Comparison of ENCODE assay signal across 10 mouse cellular contexts in genomic region chr15:79192450-79192849, GRCm38 (mm10). TPM values are rescaled to one million over a fixed set of nuclear protein-coding genes. Genes with fewer than 3 reads are reported as not detected.
DNase-seq lines count a peak whose midpoint lies in the region; ATAC-seq and TF ChIP-seq lines count a peak whose summit lies in the region.
"Had no signal": no experiment of that assay in that cellular context is flagged by ENCODE, and none has a peak within 500 bp of the region (broad histone marks: within the 10 kb centered on the region; RNA-seq: fewer than 3 reads in every experiment).

No protein-coding gene starts in this region.

- H3K9ac ChIP-seq in hindbrain, embryonic 16.5 days (ENCODE audit: low read depth, low read length): no peak overlapping the region; the same call in 1 of the 2 replicates

- DNase-seq in left cerebral cortex, adult 2 months (ENCODE audit: extremely low spot score in 1 of 2, low spot score in 2 of 2): no peak
- DNase-seq in left cerebral cortex, adult 11 months (ENCODE audit: low spot score): no peak
- DNase-seq in forebrain, embryonic 10.5 days (ENCODE audit: extremely low spot score, low spot score): no peak
- DNase-seq in embryo, embryonic 9.5 days (ENCODE audit: extremely low spot score): no peak
- no peak for DNase-seq in urinary bladder, adult 18-20 months (ENCODE audit: low spot score in 2 of 2)
- DNase-seq in retina, embryonic 14.5 days (ENCODE audit: low spot score): no peak

- TF ChIP-seq POLR2A in olfactory bulb, adult 2 months (IDR thresholded peaks at IDR 0.05; ENCODE audit: insufficient read depth, low read depth, low read length): no peak

- 88% methylated on average over 6 of the region's 6 CpGs for WGBS in forebrain, embryonic 10.5 days
- 66% methylated on average over 6 of the region's 6 CpGs for WGBS in hindbrain, embryonic 16.5 days
- WGBS in olfactory bulb, adult 2 months: 49% methylated on average over 6 of the region's 6 CpGs

- H3K27me3 ChIP-seq in forebrain, embryonic 10.5 days (ENCODE audit: poor library complexity, severe bottlenecking): peaks cover 16% of the 10 kb centered on the region
- no peaks in the 10 kb centered on the region for H3K27me3 ChIP-seq in hindbrain, embryonic 16.5 days (replicated peaks; ENCODE audit: control insufficient read depth, insufficient read depth, low read length)

- no peaks in the 10 kb centered on the region for H3K36me3 ChIP-seq in forebrain, embryonic 10.5 days (replicated peaks)
- H3K36me3 ChIP-seq in hindbrain, embryonic 16.5 days (ENCODE audit: control insufficient read depth, insufficient read depth, low read length): no peaks in the 10 kb centered on the region

- peak overlapping the region; percentile 69 for H3K27ac ChIP-seq in left cerebral cortex, adult 2 months
- H3K27ac ChIP-seq in forebrain, embryonic 10.5 days: peak overlapping the region; percentile 91
- peak overlapping the region; percentile 75 for H3K27ac ChIP-seq in hindbrain, embryonic 16.5 days (ENCODE audit: low read depth, low read length)
- H3K27ac ChIP-seq in olfactory bulb, adult 2 months (ENCODE audit: insufficient read depth, low read depth, low read length): peak overlapping the region; percentile 39; the same call in 1 of the 2 replicates
- H3K27ac ChIP-seq: macrophage had no signal

- TF ChIP-seq CTCF in left cerebral cortex, adult 2 months (IDR thresholded peaks at IDR 0.05): no peak
- no peak for TF ChIP-seq CTCF in olfactory bulb, adult 2 months (IDR thresholded peaks at IDR 0.05; ENCODE audit: insufficient read depth, low read depth, low read length)

- peak; percentile 53 for ATAC-seq in hindbrain, embryonic 16.5 days

- H3K9me3 ChIP-seq in forebrain, embryonic 10.5 days: no peaks in the 10 kb centered on the region
- H3K9me3 ChIP-seq in hindbrain, embryonic 16.5 days (ENCODE audit: control insufficient read depth, low read length): no peaks in the 10 kb centered on the region

- peaks cover 43% of the 10 kb centered on the region for H3K4me1 ChIP-seq in forebrain, embryonic 10.5 days
- peaks cover 13% of the 10 kb centered on the region for H3K4me1 ChIP-seq in hindbrain, embryonic 16.5 days (ENCODE audit: control insufficient read depth, insufficient read depth, low read depth, low read length)
- H3K4me1 ChIP-seq in olfactory bulb, adult 2 months (ENCODE audit: control insufficient read depth, insufficient read depth, low read length): peaks cover 25% of the 10 kb centered on the region

- intact Hi-C loops in left cerebral cortex, adult 2 months (cut with DNase I): no loop called here

- no peak overlapping the region for H3K4me2 ChIP-seq in hindbrain, embryonic 16.5 days (ENCODE audit: low read length)

- H3K4me3 ChIP-seq in left cerebral cortex, adult 2 months: no peak overlapping the region
- no peak overlapping the region for H3K4me3 ChIP-seq in forebrain, embryonic 10.5 days
- no peak overlapping the region for H3K4me3 ChIP-seq in hindbrain, embryonic 16.5 days (ENCODE audit: low read length)
- no peak overlapping the region for H3K4me3 ChIP-seq in olfactory bulb, adult 2 months (ENCODE audit: insufficient read depth, low read depth, low read length)
- H3K4me3 ChIP-seq: erythroblast, embryonic 14.5 days had no signal

RNA-seq across cellular contexts. Expression of gene Sox10, which starts 27.4 kb away (rescaled TPM):
- 10 to 100 TPM; 17.1 to 18.7 TPM for total RNA-seq in left cerebral cortex, adult 2 months (2021)
- 1.2 and 1.3 TPM in 2 replicates for polyA plus RNA-seq in forebrain, embryonic 10.5 days (2016; fragmentation: Nextera tagmentation; extraction: Ambion mirVana)
- polyA plus RNA-seq in hindbrain, embryonic 16.5 days (2015; fragmentation: Nextera tagmentation; extraction: Ambion mirVana): 9.0 and 9.5 TPM in 2 replicates
- not detected in 2 replicates for polyA plus RNA-seq in olfactory bulb, adult 2 months (2012; ENCODE audit: insufficient read depth, insufficient read length, low replicate concordance, missing spikeins)
- polyA plus RNA-seq: erythroblast, embryonic 14.5 days; macrophage had no signal

RNA-seq across cellular contexts. Expression of gene Pick1, which starts 36.5 kb away (rescaled TPM):
- 10 to 100 TPM; 55.7 to 57.8 TPM for total RNA-seq in left cerebral cortex, adult 2 months (2021)
- polyA plus RNA-seq in forebrain, embryonic 10.5 days (2016; fragmentation: Nextera tagmentation; extraction: Ambion mirVana): 47.8 and 50.5 TPM in 2 replicates
- 99.1 and 100.0 TPM in 2 replicates for polyA plus RNA-seq in hindbrain, embryonic 16.5 days (2015; fragmentation: Nextera tagmentation; extraction: Ambion mirVana)
- polyA plus RNA-seq in olfactory bulb, adult 2 months (2012; ENCODE audit: insufficient read depth, insufficient read length, low replicate concordance, missing spikeins): not detected in 2 replicates

RNA-seq across cellular contexts. Expression of gene Gm49486, which starts 36.7 kb away (rescaled TPM):
- total RNA-seq in left cerebral cortex, adult 2 months (2021): 1 to 10 TPM; 1.0 TPM
- polyA plus RNA-seq in forebrain, embryonic 10.5 days (2016; fragmentation: Nextera tagmentation; extraction: Ambion mirVana): 0.14 and 0.52 TPM in 2 replicates
- 0.87 and 1.1 TPM in 2 replicates for polyA plus RNA-seq in hindbrain, embryonic 16.5 days (2015; fragmentation: Nextera tagmentation; extraction: Ambion mirVana)
- not detected in 2 replicates for polyA plus RNA-seq in olfactory bulb, adult 2 months (2012; ENCODE audit: insufficient read depth, insufficient read length, low replicate concordance, missing spikeins)
- polyA plus RNA-seq: erythroblast, embryonic 14.5 days; macrophage had no signal

RNA-seq across cellular contexts. Expression of gene 1700088E04Rik, which starts 51.4 kb away (rescaled TPM):
- total RNA-seq in left cerebral cortex, adult 2 months (2021): 10 to 100 TPM; 12.0 to 12.9 TPM
- 6.9 and 8.1 TPM in 2 replicates for polyA plus RNA-seq in forebrain, embryonic 10.5 days (2016; fragmentation: Nextera tagmentation; extraction: Ambion mirVana)
- polyA plus RNA-seq in hindbrain, embryonic 16.5 days (2015; fragmentation: Nextera tagmentation; extraction: Ambion mirVana): 18.0 and 20.2 TPM in 2 replicates
- not detected in 2 replicates for polyA plus RNA-seq in olfactory bulb, adult 2 months (2012; ENCODE audit: insufficient read depth, insufficient read length, low replicate concordance, missing spikeins)
- polyA plus RNA-seq: erythroblast, embryonic 14.5 days had no signal

RNA-seq across cellular contexts. Expression of gene Polr2f, which starts 51.6 kb away (rescaled TPM):
- total RNA-seq in left cerebral cortex, adult 2 months (2021): 100 to 1,000 TPM; 100 to 103 TPM
- polyA plus RNA-seq in forebrain, embryonic 10.5 days (2016; fragmentation: Nextera tagmentation; extraction: Ambion mirVana): 419 and 440 TPM in 2 replicates
- polyA plus RNA-seq in hindbrain, embryonic 16.5 days (2015; fragmentation: Nextera tagmentation; extraction: Ambion mirVana): 258 and 285 TPM in 2 replicates
- polyA plus RNA-seq in olfactory bulb, adult 2 months (2012; ENCODE audit: insufficient read depth, insufficient read length, low replicate concordance, missing spikeins): not detected in 2 replicates

Comparison
In these comparisons a context has a peak if more than half of its experiments do, and no peak if none do; other contexts are left out.
1. H3K27ac ChIP-seq: peak in every context shown above with its lines; median percentile 91 in forebrain, embryonic 10.5 days; 75 in hindbrain, embryonic 16.5 days; 69 in left cerebral cortex, adult 2 months; 39 in olfactory bulb, adult 2 months.